Mouse (Mus musculus): ENCODE results near the gene Exoc5. TPM values are rescaled to one million over a fixed set of nuclear protein-coding genes. Genes with fewer than 3 reads are reported as not detected.

Gene Exoc5
- polyA plus RNA-seq, 2 experiments, result 9.2 to 23.0 TPM

DNA sequence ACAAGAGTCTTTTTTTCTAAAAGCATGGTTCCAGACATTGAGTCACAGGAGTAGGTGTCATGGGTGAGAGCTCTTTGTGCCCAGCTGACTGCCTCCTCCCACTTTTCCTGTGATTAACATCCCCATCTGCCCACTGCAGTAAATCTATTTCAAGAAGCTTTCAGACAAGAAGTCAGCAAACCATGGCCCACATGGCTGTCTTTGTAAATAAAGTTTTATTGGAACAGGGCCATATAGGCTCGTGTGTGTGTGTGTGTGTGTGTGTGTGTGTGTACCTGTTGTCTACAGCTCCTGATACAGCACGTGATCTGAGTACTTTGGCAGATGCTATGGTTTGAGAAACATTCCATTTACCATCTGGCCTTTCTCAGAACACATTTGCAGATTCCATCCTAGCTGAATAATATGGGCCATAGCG lies 87.5 kb downstream of the Exoc5 start:
- Histone ChIP-seq H3K4me3 (ENCODE audit: insufficient read depth in 1 of 2, low read depth in 2 of 2, low read length in 2 of 2) (no peak overlapping the region), H3K27ac (no peak overlapping the region), H3K27me3 (ENCODE audit: control insufficient read depth, insufficient read depth, low read length) (no peaks in the 10 kb centered on the region), H3K4me1 (replicated peaks; ENCODE audit: control insufficient read depth in 2 of 2, insufficient read depth in 2 of 2, low read length in 1 of 2) (no peaks in the 10 kb centered on the region), H3K4me2 (ENCODE audit: low read depth) (no peak overlapping the region), H3K9me3 (ENCODE audit: control insufficient read depth, low read length) (no peaks in the 10 kb centered on the region), H3K9ac (replicated peaks) (no peak overlapping the region), H3K36me3 (replicated peaks; ENCODE audit: control insufficient read depth, insufficient read depth, low read depth) (no peaks in the 10 kb centered on the region)
- DNase-seq (ENCODE audit: low read depth in 3 of 3, low spot score in 3 of 3) (no peak), ATAC-seq (ENCODE audit: insufficient read depth) (no peak)
- WGBS (ENCODE audit: insufficient replicate concordance), result 43% methylated on average over 3 of the region's 3 CpGs
- no peak for TF ChIP-seq CTCF (IDR thresholded peaks at IDR 0.05; ENCODE audit: low read depth)
- no peak for TF ChIP-seq EP300 (IDR thresholded peaks at IDR 0.05; ENCODE audit: low read depth)

DNA sequence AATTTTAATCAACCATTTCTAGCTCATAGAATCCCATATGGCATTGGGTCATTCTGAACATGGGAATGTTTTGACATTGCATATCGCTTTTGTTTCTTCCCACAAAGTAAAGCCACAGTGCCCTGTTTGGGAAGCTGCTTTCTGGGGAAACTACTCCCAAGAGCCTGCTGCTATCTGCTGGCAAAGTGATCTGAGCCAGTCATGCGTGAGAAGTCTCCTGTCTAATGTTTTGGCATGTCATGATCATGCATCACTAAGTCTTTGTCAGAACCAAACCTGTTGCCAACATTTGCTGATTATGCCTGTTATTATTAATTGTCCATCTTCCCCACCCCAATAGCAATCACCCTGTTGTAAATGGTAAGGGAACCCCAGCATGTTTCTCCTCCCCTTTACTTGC lies 94.9 kb downstream of the Exoc5 start:
- H3K27me3 ChIP-seq (ENCODE audit: control insufficient read depth, insufficient read depth, low read length), result no peaks in the 10 kb centered on the region
- no peak for TF ChIP-seq CTCF (IDR thresholded peaks at IDR 0.05; ENCODE audit: low read depth)
- TF ChIP-seq EP300 (IDR thresholded peaks at IDR 0.05; ENCODE audit: low read depth), result no peak
- ATAC-seq (ENCODE audit: insufficient read depth) (no peak), DNase-seq (ENCODE audit: low read depth in 3 of 3, low spot score in 3 of 3) (no peak)
- no peaks in the 10 kb centered on the region for H3K36me3 ChIP-seq (replicated peaks; ENCODE audit: control insufficient read depth, insufficient read depth, low read depth)
- no peak overlapping the region for H3K4me2 ChIP-seq (ENCODE audit: low read depth)
- H3K9ac ChIP-seq (replicated peaks), result no peak overlapping the region
- no peak overlapping the region for H3K27ac ChIP-seq
- no peak overlapping the region for H3K4me3 ChIP-seq (ENCODE audit: insufficient read depth in 1 of 2, low read depth in 2 of 2, low read length in 2 of 2)
- WGBS (ENCODE audit: insufficient replicate concordance), result 62% methylated on average over 2 of the region's 2 CpGs
- H3K4me1 ChIP-seq (replicated peaks; ENCODE audit: control insufficient read depth in 2 of 2, insufficient read depth in 2 of 2, low read length in 1 of 2), result no peaks in the 10 kb centered on the region
- no peaks in the 10 kb centered on the region for H3K9me3 ChIP-seq (ENCODE audit: control insufficient read depth, low read length)

DNA sequence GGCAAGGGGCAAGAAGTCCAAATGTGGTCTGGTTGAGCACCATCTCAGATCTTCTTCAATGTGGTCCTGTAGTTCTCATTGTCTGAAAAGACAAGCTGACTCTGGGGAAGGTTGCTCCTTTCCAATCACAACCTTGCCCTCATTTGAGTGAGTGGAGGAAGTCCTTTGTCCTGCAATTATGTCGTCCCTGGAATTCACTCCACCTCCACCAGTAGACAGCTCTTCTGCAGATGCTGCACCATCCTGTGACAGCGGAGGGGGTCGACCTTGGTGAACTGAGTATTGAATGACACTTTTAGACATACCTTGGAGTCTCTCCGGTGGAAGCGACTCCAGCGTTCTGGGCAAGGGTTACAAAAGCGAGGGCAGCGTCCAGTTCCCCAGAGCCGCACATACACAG lies 97.8 kb downstream of the Exoc5 start:
- Histone ChIP-seq H3K4me3 (ENCODE audit: insufficient read depth in 1 of 2, low read depth in 2 of 2, low read length in 2 of 2) (no peak overlapping the region), H3K9me3 (ENCODE audit: control insufficient read depth, low read length) (no peaks in the 10 kb centered on the region), H3K27ac (no peak overlapping the region), H3K4me1 (replicated peaks; ENCODE audit: control insufficient read depth in 2 of 2, insufficient read depth in 2 of 2, low read length in 1 of 2) (no peaks in the 10 kb centered on the region), H3K9ac (replicated peaks) (no peak overlapping the region), H3K36me3 (replicated peaks; ENCODE audit: control insufficient read depth, insufficient read depth, low read depth) (no peaks in the 10 kb centered on the region), H3K27me3 (ENCODE audit: control insufficient read depth, insufficient read depth, low read length) (no peaks in the 10 kb centered on the region), H3K4me2 (ENCODE audit: low read depth) (no peak overlapping the region)
- DNase-seq (ENCODE audit: low read depth in 3 of 3, low spot score in 3 of 3), result no peak
- ATAC-seq (ENCODE audit: insufficient read depth), result no peak
- TF ChIP-seq CTCF (IDR thresholded peaks at IDR 0.05; ENCODE audit: low read depth) (no peak), EP300 (IDR thresholded peaks at IDR 0.05; ENCODE audit: low read depth) (no peak)
- WGBS (ENCODE audit: insufficient replicate concordance), result 70% methylated on average over 9 of the region's 9 CpGs

Other genes with a start within 250 kb of the Exoc5 start
- gene Ap5m1, start 556 bp downstream of the Exoc5 start, polyA plus RNA-seq (2012; rRNA removed), result 4.8 and 7.3 TPM in 2 replicates
- 10.9 and 12.1 TPM in 2 replicates for gene Ap5m1, start 556 bp downstream of the Exoc5 start, polyA plus RNA-seq (2014; fragmentation: Nextera tagmentation; extraction: Ambion mirVana)
- 4.2 and 5.7 TPM in 2 replicates for gene Naa30, start 105.6 kb upstream of the Exoc5 start, polyA plus RNA-seq (2012; rRNA removed)
- 4.8 and 5.2 TPM in 2 replicates for gene Naa30, start 105.6 kb upstream of the Exoc5 start, polyA plus RNA-seq (2014; fragmentation: Nextera tagmentation; extraction: Ambion mirVana)
- gene ccdc198, start 178.8 kb upstream of the Exoc5 start, polyA plus RNA-seq (2012; rRNA removed), result 0.02 and 0.22 TPM in 2 replicates
- 0.32 and 0.52 TPM in 2 replicates for gene ccdc198, start 178.8 kb upstream of the Exoc5 start, polyA plus RNA-seq (2014; fragmentation: Nextera tagmentation; extraction: Ambion mirVana)

Data from liver, embryonic 14.5 days (tissue).